Mouse (Mus musculus) midbrain, embryonic 13.5 days (tissue): Measurements from ENCODE around the gene Tex33. TPM values are rescaled to one million over a fixed set of nuclear protein-coding genes. Genes with fewer than 3 reads are reported as not detected.

Experiments used
- ATAC-seq: fragments of 200-750 bp; cut with Nextera tagmentation; 2 replicates; pipeline ENCODE4 v1.8.0; 2017; ENCODE audit warnings: mild to moderate bottlenecking, moderate TSS enrichment, moderate library complexity
- H3K27ac ChIP-seq: fragments of 300-500 bp; sonication (generic); 2 replicates; pipeline ENCODE4 v1.5.1; 2015; ENCODE audit warnings: inconsistent platforms, mild to moderate bottlenecking, moderate library complexity
- H3K27me3 ChIP-seq: fragments of 300-500 bp; sonication (generic); 2 replicates; pipeline ENCODE4 v1.6.1; 2015; ENCODE audit warnings: mild to moderate bottlenecking, inconsistent platforms
- H3K36me3 ChIP-seq: fragments of 300-500 bp; sonication (generic); 2 replicates; pipeline ENCODE4 v1.6.1; 2015; ENCODE audit warnings: mild to moderate bottlenecking, inconsistent platforms
- H3K4me1 ChIP-seq: fragments of 300-500 bp; sonication (generic); replicated peaks from 2 replicates; pipeline ENCODE4 v1.6.1; 2015; ENCODE audit warnings: inconsistent platforms
- H3K4me2 ChIP-seq: fragments of 300-500 bp; sonication (generic); replicated peaks from 2 replicates; pipeline ENCODE4 v1.6.1; 2015; ENCODE audit warnings: moderate library complexity, mild to moderate bottlenecking, inconsistent platforms
- H3K4me3 ChIP-seq: fragments of 300-500 bp; sonication (generic); replicated peaks from 2 replicates; pipeline ENCODE4 v1.5.1; 2015; ENCODE audit warnings: mild to moderate bottlenecking, inconsistent platforms
- H3K9ac ChIP-seq: fragments of 300-500 bp; sonication (generic); replicated peaks from 2 replicates; pipeline ENCODE4 v1.6.1; 2015; ENCODE audit warnings: mild to moderate bottlenecking, inconsistent platforms
- H3K9me3 ChIP-seq: fragments of 300-500 bp; sonication (generic); 2 replicates; pipeline ENCODE4 v1.6.1; 2016; ENCODE audit warnings: mild to moderate bottlenecking, inconsistent platforms
- WGBS: fragments of 180-500 bp; shearing (Covaris S2); methylation state at CpG from one replicate; pipeline ENCODE4 v1.1.7; 2015; 5-methylcytosine and 5-hydroxymethylcytosine counted together
- polyA plus RNA-seq: library from polyadenylated mRNA; unstranded; fragments of >200 nt; fragmentation: Nextera tagmentation; extraction: Ambion mirVana; gene quantifications from 2 replicates; pipeline ENCODE4 v1.2.1, GENCODE M21; 2015

The Tex33 gene
- polyA plus RNA-seq, 1 experiment from 2014 or later, result not detected

DNA sequence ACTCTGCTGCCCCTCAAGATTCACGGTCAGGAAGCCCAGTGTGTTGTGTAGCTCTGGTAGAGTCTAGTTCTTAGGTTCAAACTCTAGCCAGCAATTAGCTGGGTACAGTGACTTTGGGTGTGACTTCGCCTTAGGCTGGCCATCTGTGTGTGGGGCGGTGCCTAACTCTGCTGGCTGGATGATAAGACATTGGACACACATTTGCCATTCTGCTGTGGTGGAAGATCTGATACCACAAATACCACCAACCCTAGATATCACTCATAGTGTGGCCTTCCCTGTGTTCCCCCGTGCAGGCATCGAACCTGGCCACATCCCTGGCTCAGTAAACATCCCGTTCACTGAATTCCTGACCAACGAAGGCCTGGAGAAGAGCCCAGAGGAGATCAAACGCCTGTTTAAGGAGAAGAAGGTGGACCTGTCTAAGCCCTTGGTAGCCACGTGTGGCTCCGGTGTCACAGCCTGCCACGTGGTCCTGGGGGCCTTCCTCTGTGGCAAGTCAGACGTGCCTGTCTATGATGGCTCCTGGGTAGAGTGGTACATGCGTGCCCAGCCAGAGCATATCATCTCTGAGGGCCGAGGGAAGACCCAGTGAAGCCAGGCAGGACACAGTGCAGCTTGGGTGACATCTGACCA lies 17.5 kb upstream of the Tex33 start:
- H3K4me2 ChIP-seq, result no peak overlapping the region
- ATAC-seq, result no peak
- no peaks in the 10 kb centered on the region for H3K9me3 ChIP-seq
- no peak overlapping the region for H3K27ac ChIP-seq
- 0 out of 2 replicates have a peak, but pooled peaks cover 3% of the 10 kb centered on the region for H3K36me3 ChIP-seq
- no peak overlapping the region for H3K4me3 ChIP-seq
- peaks cover 17% of the 10 kb centered on the region for H3K4me1 ChIP-seq
- peaks cover 39% of the 10 kb centered on the region for H3K27me3 ChIP-seq
- no peak overlapping the region for H3K9ac ChIP-seq
- WGBS, result 94% methylated on average over 14 of the region's 14 CpGs

DNA sequence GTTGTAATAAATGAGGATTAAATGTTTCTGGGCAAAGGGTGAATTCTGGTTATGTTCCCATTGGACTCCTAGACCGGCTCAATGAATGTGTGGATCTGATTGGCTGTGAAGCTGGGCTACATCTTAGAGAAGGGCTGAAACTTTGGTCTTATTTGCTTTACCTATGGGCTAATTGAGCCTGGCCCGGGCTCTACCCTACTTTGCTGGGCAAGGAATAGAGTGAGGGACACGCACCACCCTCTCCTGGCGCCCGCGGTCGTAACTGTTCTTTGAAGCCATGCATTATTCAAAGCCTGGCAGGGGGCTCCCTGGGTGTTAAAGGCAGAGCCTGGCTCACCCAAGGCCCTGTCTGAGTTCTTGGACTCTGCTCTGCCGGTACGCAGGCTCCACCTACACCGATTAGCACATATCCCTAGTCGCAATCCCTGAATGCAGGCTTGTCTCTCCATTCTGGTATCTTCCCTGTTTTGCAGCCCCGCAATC lies 13.9 kb upstream of the Tex33 start:
- Histone ChIP-seq H3K36me3 (0 out of 2 replicates have a peak, but pooled peaks cover 3% of the 10 kb centered on the region), H3K4me3 (peak overlapping the region; percentile 29), H3K27me3 (peaks cover 44% of the 10 kb centered on the region), H3K9me3 (no peaks in the 10 kb centered on the region), H3K9ac (peak overlapping the region; percentile 34; the same call in 1 of the 2 replicates), H3K4me2 (peak overlapping the region; percentile 52), H3K27ac (no peak overlapping the region), H3K4me1 (peaks cover 31% of the 10 kb centered on the region)
- ATAC-seq, result no peak
- 7% methylated on average over 12 of the region's 12 CpGs for WGBS

DNA sequence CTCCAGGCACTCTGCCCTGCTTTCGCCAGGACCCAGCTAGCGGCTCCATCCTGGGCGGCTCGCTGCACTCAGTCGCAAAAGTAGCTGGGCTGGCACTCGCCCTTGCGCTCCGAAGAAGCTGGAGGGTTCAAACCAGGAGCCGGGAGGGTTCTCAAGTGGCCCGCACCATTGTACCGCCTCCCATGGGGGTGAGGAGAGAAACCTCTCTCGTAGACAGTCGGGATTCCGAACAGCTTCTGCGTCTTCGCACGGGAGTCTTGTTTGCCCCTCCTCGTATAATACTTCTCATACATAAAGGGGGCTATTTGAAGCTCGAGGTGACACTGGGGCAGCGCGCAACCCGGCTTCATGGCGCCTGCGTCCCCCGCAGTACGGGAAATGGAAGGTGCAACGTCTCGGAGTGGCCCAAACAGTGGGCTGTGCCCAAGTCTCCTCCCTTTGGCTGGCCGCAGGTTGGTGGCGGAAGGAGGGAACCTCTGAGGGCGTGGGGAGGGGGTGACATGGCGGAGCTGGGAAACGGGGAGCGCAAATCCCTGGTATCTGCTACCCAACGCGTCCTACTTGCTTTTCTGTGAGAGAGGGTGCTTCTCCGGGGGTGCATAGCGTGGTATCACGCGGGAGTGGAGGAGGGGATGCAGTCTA lies 10.7 kb upstream of the Tex33 start, which contains the start of gene Mpst:
Gene Mpst (plus strand): TSS at position 124 of the 642 bp plus-strand sequence.
- ATAC-seq, result peak; percentile 91
- Histone ChIP-seq H3K4me2 (peak within 1 kb of the TSS; percentile 85), H3K9me3 (no peaks in the 10 kb centered on the region), H3K9ac (peak within 1 kb of the TSS; percentile 74), H3K4me1 (peaks cover 48% of the 10 kb centered on the region), H3K36me3 (no peaks in the 10 kb centered on the region), H3K4me3 (peak within 1 kb of the TSS; percentile 63), H3K27ac (peak within 1 kb of the TSS; percentile 88), H3K27me3 (peaks cover 37% of the 10 kb centered on the region)
- under 1% methylated on average over 40 of the region's 40 CpGs for WGBS

DNA sequence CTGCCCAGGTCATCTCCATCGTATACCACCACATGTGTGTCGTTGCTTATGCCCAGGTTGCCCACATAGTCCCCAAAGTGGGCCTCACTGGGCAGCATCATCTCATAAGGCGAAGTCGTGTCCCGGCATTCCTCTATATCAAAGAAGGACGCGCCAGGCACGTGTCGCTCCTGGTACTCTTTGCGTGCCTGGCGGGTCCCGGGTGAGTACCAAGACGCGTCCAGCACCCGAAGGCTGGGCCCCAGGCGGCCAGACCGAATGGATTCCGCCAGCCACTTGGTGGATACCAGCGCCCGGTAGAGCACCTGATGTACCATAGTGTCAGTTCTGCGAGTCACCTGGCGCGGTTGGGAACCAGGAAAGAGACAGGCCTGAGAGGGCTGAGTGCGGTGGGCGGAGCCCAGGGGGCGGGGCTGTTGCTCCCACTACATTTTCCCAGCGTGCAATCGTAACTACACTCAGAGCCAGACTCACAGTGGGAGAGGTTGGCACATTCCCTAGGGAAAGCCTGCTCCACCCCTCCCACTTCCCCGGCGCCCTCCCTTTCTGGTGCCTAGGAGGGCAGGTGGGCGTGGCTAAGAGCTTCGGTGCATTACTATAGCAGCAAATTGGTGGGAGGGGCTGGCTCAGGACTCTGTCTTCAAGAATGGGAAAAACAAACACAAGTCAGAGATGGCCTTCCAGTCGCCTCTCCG lies 10.0 kb upstream of the Tex33 start, which contains the start of gene Tst:
Gene Tst (minus strand): TSS at position 391 of the 695 bp plus-strand sequence.
- peak within 1 kb of the TSS; percentile 85 for H3K4me2 ChIP-seq
- H3K27me3 ChIP-seq, result peaks cover 29% of the 10 kb centered on the region
- H3K9me3 ChIP-seq, result no peaks in the 10 kb centered on the region
- ATAC-seq, result peak; percentile 58
- H3K36me3 ChIP-seq, result no peaks in the 10 kb centered on the region
- H3K4me1 ChIP-seq, result peaks cover 49% of the 10 kb centered on the region
- under 1% methylated on average over 34 of the region's 34 CpGs for WGBS
- peak within 1 kb of the TSS; percentile 88 for H3K27ac ChIP-seq
- peak within 1 kb of the TSS; percentile 74 for H3K9ac ChIP-seq
- peak within 1 kb of the TSS; percentile 63 for H3K4me3 ChIP-seq

DNA sequence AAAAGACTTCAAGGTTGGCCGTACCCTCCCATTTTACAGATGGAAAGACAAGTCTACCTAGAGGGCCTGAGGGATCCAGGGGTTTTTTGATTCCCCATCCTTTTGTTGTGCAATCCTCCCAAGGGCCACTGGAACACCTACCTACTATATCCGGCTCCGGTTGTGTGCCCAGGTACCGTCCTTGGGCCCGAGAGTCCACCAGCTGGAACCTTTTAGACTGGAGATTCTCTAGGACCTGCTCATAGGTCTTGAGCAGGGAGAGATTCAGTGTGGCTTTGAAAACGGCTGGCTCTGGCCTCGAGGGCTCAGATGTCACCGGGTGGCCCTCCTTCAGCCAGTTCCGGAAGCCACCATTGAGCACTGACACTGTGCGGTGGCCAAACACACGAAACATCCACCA lies 9.4 kb upstream of the Tex33 start:
- peaks cover 24% of the 10 kb centered on the region for H3K27me3 ChIP-seq
- no peak for ATAC-seq
- no peaks in the 10 kb centered on the region for H3K36me3 ChIP-seq
- H3K4me3 ChIP-seq, result peak overlapping the region; percentile 63
- 57% methylated on average over 11 of the region's 11 CpGs for WGBS
- H3K9me3 ChIP-seq, result no peaks in the 10 kb centered on the region
- H3K4me2 ChIP-seq, result peak overlapping the region; percentile 85
- H3K27ac ChIP-seq, result no peak overlapping the region
- 0 out of 2 replicates have a peak overlapping the region, but pooled peaks have one; percentile 74 for H3K9ac ChIP-seq
- peaks cover 44% of the 10 kb centered on the region for H3K4me1 ChIP-seq

DNA sequence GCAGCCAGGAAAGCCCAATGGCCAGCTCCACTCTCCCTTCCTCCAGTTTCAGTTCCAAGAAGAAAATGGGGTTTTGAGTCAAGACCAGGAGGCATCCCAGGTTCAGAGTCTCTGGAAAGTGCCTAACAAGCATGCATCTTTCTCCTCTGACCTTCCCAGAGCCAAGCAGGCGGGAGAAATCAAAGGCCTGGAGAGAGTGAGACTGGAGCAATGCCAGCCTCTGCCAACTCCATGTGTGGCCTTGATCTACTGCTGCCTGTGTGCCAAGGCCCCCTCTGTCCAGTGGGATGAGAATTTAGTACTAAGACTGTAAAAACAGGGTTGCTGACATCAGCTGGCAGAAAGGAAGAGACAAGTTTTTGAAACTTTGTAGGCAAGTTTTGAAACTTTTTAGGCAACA lies 8.2 kb upstream of the Tex33 start:
- H3K9ac ChIP-seq, result no peak overlapping the region; the same call in 1 of the 2 replicates
- WGBS, result 71% methylated on average over 1 of the region's 1 CpGs
- H3K27ac ChIP-seq, result no peak overlapping the region
- no peak overlapping the region for H3K4me3 ChIP-seq
- no peaks in the 10 kb centered on the region for H3K9me3 ChIP-seq
- no peak overlapping the region for H3K4me2 ChIP-seq
- no peaks in the 10 kb centered on the region for H3K36me3 ChIP-seq
- peaks cover 12% of the 10 kb centered on the region for H3K27me3 ChIP-seq
- peaks cover 36% of the 10 kb centered on the region for H3K4me1 ChIP-seq
- no peak for ATAC-seq

DNA sequence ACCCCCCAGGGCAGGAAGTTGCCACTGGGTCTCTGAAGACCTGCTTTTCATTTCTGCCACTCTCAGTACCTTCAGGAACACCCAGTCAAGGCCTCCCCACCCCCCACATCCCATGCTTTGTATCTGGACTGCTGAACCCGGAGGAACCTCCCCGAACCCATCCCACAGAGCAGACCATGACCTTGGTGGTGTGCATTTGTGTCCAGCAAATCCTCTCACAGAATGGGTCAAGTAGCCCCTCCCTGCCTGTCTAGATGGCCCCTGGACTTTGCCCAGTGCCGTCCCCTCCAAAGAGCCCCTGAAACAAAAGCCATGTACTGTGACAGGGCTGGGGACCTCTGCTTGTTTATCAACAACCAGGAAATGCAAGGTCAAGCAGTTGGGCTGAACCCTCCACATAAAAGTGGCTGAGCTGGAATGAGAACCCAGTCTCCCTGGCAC lies 7.6 kb upstream of the Tex33 start:
- no peaks in the 10 kb centered on the region for H3K9me3 ChIP-seq
- peaks cover 36% of the 10 kb centered on the region for H3K4me1 ChIP-seq
- no peak overlapping the region for H3K4me3 ChIP-seq
- peaks cover 6% of the 10 kb centered on the region for H3K27me3 ChIP-seq
- no peak for ATAC-seq
- 50% methylated on average over 3 of the region's 3 CpGs for WGBS
- H3K36me3 ChIP-seq, result no peaks in the 10 kb centered on the region
- no peak overlapping the region for H3K4me2 ChIP-seq
- H3K27ac ChIP-seq, result no peak overlapping the region
- H3K9ac ChIP-seq, result no peak overlapping the region

DNA sequence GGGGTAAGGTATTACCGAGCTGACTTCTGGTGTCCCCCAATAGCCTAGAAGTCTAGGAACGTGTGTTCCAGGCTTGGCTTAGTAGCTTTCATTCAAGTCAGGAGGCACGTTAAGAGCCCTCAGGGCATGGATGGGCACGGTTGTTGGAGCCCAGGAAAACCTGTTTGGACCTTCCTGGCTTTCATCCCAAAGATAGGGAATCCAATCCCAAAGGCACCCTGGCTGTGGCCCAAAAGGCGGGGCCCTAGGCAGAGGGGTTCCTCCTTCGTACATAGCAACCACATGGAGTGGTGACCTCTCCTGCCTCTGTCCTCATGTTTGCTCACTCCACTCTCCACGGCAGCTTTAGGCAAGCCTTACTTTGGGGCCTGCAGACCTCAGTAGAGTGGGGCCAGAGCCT lies 6.7 kb upstream of the Tex33 start:
- Histone ChIP-seq H3K9me3 (no peaks in the 10 kb centered on the region), H3K4me3 (no peak overlapping the region), H3K36me3 (no peaks in the 10 kb centered on the region), H3K27me3 (no peaks in the 10 kb centered on the region; the same call in 1 of the 2 replicates), H3K4me1 (peaks cover 35% of the 10 kb centered on the region), H3K27ac (no peak overlapping the region), H3K9ac (no peak overlapping the region), H3K4me2 (no peak overlapping the region)
- WGBS, result 83% methylated on average over 7 of the region's 7 CpGs
- ATAC-seq, result no peak

DNA sequence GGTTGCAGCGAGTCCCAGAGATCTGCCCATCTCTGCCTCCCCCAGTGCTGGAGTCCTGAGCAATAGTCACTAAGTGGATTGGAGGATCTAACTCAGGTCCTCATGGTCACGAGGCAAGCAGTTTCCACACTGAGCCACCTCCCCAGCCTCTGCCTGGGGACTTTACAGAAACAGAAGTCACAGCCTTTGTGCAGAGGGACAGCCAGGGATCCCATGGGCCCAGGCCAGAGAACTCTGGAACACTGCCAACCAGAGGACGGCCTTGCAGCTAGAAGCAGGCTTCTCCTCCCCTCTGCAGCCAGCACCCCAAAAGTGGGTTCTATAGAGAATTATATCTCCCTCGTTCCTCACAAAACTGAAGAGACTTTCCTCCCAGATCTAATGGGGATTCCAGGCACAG lies 6.2 kb upstream of the Tex33 start:
- no peaks in the 10 kb centered on the region; the same call in 1 of the 2 replicates for H3K27me3 ChIP-seq
- no peak overlapping the region for H3K4me2 ChIP-seq
- H3K9me3 ChIP-seq, result no peaks in the 10 kb centered on the region
- H3K4me3 ChIP-seq, result no peak overlapping the region
- no peak for ATAC-seq
- no peak overlapping the region for H3K27ac ChIP-seq
- 71% methylated on average over 4 of the region's 4 CpGs for WGBS
- H3K9ac ChIP-seq, result no peak overlapping the region
- H3K4me1 ChIP-seq, result peaks cover 30% of the 10 kb centered on the region
- no peaks in the 10 kb centered on the region for H3K36me3 ChIP-seq

DNA sequence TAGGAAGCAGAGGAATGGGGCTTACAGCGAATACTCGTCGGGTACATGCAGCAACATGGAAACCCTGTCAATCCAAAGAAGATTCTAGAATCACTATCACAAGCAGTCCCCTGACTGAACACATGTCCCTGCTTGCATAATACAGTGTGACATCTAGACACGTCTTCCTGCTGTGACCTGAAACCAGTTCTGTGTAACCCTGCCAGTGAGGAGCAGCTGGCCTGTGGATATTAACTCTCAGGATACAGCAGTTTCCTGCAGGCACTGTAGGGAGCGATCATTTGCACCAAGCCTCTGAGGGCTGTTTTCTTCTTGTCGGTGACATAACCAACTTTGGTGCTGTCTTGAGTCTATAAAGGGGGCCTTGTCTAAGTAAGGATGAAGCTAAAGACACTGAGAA lies 5.6 kb upstream of the Tex33 start:
- ATAC-seq, result no peak
- H3K4me1 ChIP-seq, result peaks cover 29% of the 10 kb centered on the region
- no peak overlapping the region for H3K27ac ChIP-seq
- no peak overlapping the region for H3K4me2 ChIP-seq
- H3K36me3 ChIP-seq, result no peaks in the 10 kb centered on the region
- no peak overlapping the region for H3K4me3 ChIP-seq
- WGBS, result 84% methylated on average over 6 of the region's 6 CpGs
- H3K9ac ChIP-seq, result no peak overlapping the region
- no peaks in the 10 kb centered on the region for H3K9me3 ChIP-seq
- H3K27me3 ChIP-seq, result no peaks in the 10 kb centered on the region; the same call in 1 of the 2 replicates

DNA sequence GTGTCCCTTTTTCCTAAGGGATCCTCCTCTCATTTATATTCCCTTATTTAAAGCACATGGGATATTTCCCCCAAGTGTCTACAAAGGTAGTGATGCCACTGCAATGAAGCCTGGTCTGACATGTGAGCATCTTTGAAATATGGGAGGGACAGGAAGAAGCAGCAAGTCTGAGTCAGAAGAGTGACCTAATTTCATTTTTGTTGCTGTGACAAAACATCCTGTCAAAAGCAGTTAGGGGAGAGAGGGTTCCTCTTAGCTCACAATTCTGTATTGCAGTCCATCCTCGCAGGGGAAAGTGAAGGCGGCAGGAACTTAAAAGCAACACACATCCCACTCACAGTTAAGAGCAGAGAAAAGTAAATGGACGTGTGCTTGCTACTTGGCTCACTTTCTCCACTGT lies 4.9 kb downstream of the Tex33 start:
- WGBS, result 83% methylated on average over 3 of the region's 3 CpGs
- no peak overlapping the region for H3K27ac ChIP-seq
- H3K9me3 ChIP-seq, result no peaks in the 10 kb centered on the region
- no peak for ATAC-seq
- no peaks in the 10 kb centered on the region for H3K27me3 ChIP-seq
- H3K9ac ChIP-seq, result no peak overlapping the region
- H3K4me1 ChIP-seq, result no peaks in the 10 kb centered on the region
- H3K36me3 ChIP-seq, result no peaks in the 10 kb centered on the region
- H3K4me2 ChIP-seq, result no peak overlapping the region
- no peak overlapping the region for H3K4me3 ChIP-seq

DNA sequence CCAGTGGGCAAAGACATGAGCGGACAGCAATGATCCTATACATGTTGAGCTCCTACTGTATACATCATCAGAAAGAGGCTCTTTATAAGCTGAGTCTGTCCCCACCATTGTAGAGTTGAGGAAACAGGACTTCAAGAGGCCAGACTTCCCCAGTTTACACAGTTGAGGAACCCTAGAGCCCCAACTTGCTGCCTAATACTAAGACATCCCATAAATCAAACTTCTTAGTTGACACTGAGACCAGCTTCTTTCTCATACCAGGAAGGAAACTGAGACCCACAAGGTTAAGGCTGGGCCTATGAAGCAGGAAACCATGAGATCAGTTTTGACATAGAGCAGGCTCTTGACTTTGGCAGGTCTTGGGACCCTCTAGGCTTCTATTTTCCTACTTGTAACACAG lies 10.1 kb downstream of the Tex33 start:
- H3K27ac ChIP-seq, result no peak overlapping the region
- no peaks in the 10 kb centered on the region for H3K9me3 ChIP-seq
- H3K9ac ChIP-seq, result no peak overlapping the region
- WGBS, result 95% methylated on average over 1 of the region's 1 CpGs
- no peaks in the 10 kb centered on the region for H3K27me3 ChIP-seq
- ATAC-seq, result no peak
- H3K36me3 ChIP-seq, result no peaks in the 10 kb centered on the region
- H3K4me3 ChIP-seq, result no peak overlapping the region
- no peak overlapping the region for H3K4me2 ChIP-seq
- peaks cover 3% of the 10 kb centered on the region; the same call in 1 of the 2 replicates for H3K4me1 ChIP-seq
